Mouse (Mus musculus) liver, embryonic 14.5 days (tissue): ENCODE measurements around the gene Ccdc181.

ENCODE experiments used
- CTCF ChIP-seq: IDR thresholded peaks from 2 replicates; pipeline ENCODE4 v1.5.1; 2016; ENCODE audit warnings: antibody characterized with exemption, low read depth, control low read depth
- EP300 ChIP-seq: IDR thresholded peaks from 2 replicates; pipeline ENCODE4 v1.6.1; 2016; ENCODE audit warnings: antibody characterized with exemption, low read depth

- TF ChIP-seq CTCF (no peak), EP300 (no peak)
Measured at GRCm38 (mm10) chr1:164296473-164296872, 21.1 kb downstream of the Ccdc181 start.
